Mouse (Mus musculus) stomach, embryonic 15.5 days (tissue): Measurements from ENCODE around the gene Gpr26. TPM values are rescaled to one million over a fixed set of nuclear protein-coding genes. Genes with fewer than 3 reads are reported as not detected.

Experiments used
- ATAC-seq: fragments of 200-750 bp; cut with Nextera tagmentation; 2 replicates; pipeline ENCODE4 v1.8.0; 2017; ENCODE audit warnings: low read depth, moderate number of reproducible peaks, moderate TSS enrichment; ENCODE audit not compliant: insufficient read depth, low FRiP score
- H3K27ac ChIP-seq: fragments of 300-500 bp; sonication (generic); 2 replicates; pipeline ENCODE4 v1.5.1; 2015; ENCODE audit warnings: mild to moderate bottlenecking, inconsistent platforms
- H3K27me3 ChIP-seq: fragments of 300-500 bp; sonication (generic); replicated peaks from 2 replicates; pipeline ENCODE4 v1.6.1; 2015; ENCODE audit warnings: inconsistent platforms
- H3K36me3 ChIP-seq: fragments of 300-500 bp; sonication (generic); 2 replicates; pipeline ENCODE4 v1.6.1; 2015; ENCODE audit warnings: inconsistent platforms
- H3K4me1 ChIP-seq: fragments of 300-500 bp; sonication (generic); 2 replicates; pipeline ENCODE4 v1.6.1; 2015; ENCODE audit warnings: inconsistent platforms
- H3K4me2 ChIP-seq: fragments of 300-500 bp; sonication (generic); 2 replicates; pipeline ENCODE4 v1.6.1; 2015; ENCODE audit warnings: mild to moderate bottlenecking, inconsistent platforms
- H3K4me3 ChIP-seq: fragments of 300-500 bp; sonication (generic); replicated peaks from 2 replicates; pipeline ENCODE4 v1.5.1; 2015; ENCODE audit warnings: inconsistent platforms
- H3K9ac ChIP-seq: fragments of 300-500 bp; sonication (generic); 2 replicates; pipeline ENCODE4 v1.6.1; 2015; ENCODE audit warnings: inconsistent platforms
- H3K9me3 ChIP-seq: fragments of 300-500 bp; sonication (generic); 2 replicates; pipeline ENCODE4 v1.6.1; 2016; ENCODE audit warnings: inconsistent platforms
- WGBS: fragments of 180-500 bp; shearing (Covaris S2); methylation state at CpG from one replicate; pipeline ENCODE4 v1.1.7; 2015; 5-methylcytosine and 5-hydroxymethylcytosine counted together
- polyA plus RNA-seq: library from polyadenylated mRNA; unstranded; fragments of >200 nt; fragmentation: Nextera tagmentation; extraction: Ambion mirVana; gene quantifications from 2 replicates; pipeline ENCODE4 v1.2.1, GENCODE M21; 2015

The Gpr26 gene
- polyA plus RNA-seq, 1 experiment from 2014 or later, result not detected

DNA sequence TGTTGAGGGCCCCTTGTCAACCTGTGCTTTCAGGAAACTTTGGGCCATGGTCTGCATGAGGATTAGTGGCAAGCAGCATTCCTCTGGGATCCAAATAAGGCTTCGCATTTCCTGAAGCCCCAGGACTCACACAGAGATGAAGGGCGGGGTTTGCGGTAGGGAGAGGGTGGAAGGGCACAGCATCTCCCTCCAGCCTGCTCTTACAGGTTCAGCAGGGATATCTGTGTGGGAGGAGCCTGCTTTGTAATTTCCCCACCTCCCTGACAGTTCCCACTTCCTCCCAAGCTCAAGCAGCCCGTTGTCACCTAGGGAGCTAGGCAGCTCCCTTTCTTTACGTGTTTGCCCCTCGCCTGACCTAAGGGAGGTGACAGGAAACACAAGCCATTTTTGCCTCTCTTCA lies 22.8 kb downstream of the Gpr26 start:
- Histone ChIP-seq H3K27me3 (no peaks in the 10 kb centered on the region), H3K9me3 (no peaks in the 10 kb centered on the region), H3K9ac (no peak overlapping the region), H3K4me1 (no peaks in the 10 kb centered on the region), H3K4me3 (no peak overlapping the region), H3K27ac (no peak overlapping the region), H3K36me3 (no peaks in the 10 kb centered on the region), H3K4me2 (no peak overlapping the region)
- ATAC-seq, result no peak
- WGBS, result 19% methylated on average over 6 of the region's 6 CpGs

DNA sequence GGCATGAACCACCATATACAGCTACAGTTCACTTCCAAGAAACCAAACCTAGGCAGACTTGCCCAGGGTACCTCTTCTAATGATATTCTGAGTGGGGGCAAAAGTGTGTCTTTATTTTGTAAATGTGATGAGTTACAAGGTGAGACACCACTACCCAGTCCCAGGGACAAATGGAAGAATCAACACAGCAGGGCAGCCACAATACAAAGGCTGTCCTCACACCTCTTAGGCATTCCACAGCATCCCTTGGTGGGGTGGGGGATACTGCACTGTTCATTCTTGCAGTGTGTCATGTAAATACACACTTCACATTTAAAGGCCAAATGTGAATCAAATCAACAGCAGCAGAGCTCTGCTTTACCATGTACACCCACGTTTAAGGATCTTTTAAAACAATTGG lies 26.0 kb downstream of the Gpr26 start:
- Histone ChIP-seq H3K4me3 (no peak overlapping the region), H3K4me2 (no peak overlapping the region), H3K9me3 (no peaks in the 10 kb centered on the region), H3K9ac (no peak overlapping the region), H3K36me3 (no peaks in the 10 kb centered on the region), H3K4me1 (no peaks in the 10 kb centered on the region), H3K27ac (no peak overlapping the region), H3K27me3 (no peaks in the 10 kb centered on the region)
- no peak for ATAC-seq
- WGBS, result 47% methylated on average over 1 of the region's 1 CpGs

DNA sequence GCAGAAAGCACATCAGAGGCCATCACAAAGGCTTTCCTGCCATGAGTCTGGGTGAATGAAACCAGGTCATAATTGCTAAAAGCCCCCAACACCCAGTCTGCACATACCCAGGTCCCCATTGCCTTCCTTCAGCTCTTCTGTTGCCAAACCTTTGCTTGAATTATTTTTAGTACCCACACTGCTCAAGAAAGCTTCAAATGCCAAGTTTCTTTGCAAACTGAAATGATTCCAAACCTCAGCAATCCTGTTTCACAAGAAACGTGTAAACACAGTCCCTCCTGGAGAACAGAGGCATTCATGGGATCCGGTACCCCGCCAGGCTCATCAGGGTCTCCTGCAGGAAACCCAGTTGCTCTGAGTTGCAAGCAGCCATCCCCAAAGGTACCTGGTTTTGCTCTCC lies 26.6 kb downstream of the Gpr26 start:
- no peaks in the 10 kb centered on the region for H3K9me3 ChIP-seq
- H3K9ac ChIP-seq, result no peak overlapping the region
- 55% methylated on average over 3 of the region's 3 CpGs for WGBS
- H3K36me3 ChIP-seq, result no peaks in the 10 kb centered on the region
- ATAC-seq, result no peak
- no peaks in the 10 kb centered on the region for H3K4me1 ChIP-seq
- no peak overlapping the region for H3K4me3 ChIP-seq
- no peak overlapping the region for H3K27ac ChIP-seq
- H3K4me2 ChIP-seq, result no peak overlapping the region
- H3K27me3 ChIP-seq, result no peaks in the 10 kb centered on the region

DNA sequence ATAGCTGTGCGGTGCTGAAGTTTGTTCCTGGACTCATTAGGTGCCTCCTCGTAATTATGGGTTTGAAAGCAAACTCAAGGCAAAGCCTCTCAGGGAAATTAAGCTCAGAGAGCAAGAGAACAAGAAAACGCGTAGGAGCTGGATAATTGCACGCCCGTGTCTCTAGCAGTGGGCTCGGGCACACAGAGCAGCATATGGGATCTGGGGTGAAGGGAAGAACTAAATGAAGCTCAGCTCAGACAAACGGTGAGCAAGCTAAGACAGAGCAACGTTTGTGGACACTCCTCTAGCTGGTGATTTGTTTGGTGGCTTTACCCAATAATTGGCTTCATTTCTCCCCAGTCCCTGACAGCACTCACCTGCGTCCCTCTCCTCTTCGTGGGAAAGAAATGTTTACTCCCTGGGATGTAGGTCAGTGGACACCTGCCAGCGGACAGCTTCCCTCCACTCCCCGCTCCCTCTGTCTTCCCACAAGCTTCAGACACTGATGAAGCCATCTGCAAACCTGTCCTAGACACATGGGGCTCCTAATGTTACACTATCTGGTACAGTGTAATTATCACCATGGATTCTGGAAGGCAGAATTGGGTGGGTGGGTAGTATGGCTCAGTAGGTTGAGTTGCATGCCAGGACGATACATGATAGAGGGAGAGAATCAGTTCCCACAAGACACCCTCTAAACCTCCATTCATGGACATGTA lies 39.9 kb downstream of the Gpr26 start:
- Histone ChIP-seq H3K4me1 (no peaks in the 10 kb centered on the region), H3K36me3 (no peaks in the 10 kb centered on the region), H3K27me3 (no peaks in the 10 kb centered on the region), H3K4me2 (no peak overlapping the region), H3K9me3 (no peaks in the 10 kb centered on the region), H3K9ac (no peak overlapping the region), H3K4me3 (no peak overlapping the region), H3K27ac (no peak overlapping the region)
- WGBS, result 71% methylated on average over 14 of the region's 14 CpGs
- no peak for ATAC-seq

DNA sequence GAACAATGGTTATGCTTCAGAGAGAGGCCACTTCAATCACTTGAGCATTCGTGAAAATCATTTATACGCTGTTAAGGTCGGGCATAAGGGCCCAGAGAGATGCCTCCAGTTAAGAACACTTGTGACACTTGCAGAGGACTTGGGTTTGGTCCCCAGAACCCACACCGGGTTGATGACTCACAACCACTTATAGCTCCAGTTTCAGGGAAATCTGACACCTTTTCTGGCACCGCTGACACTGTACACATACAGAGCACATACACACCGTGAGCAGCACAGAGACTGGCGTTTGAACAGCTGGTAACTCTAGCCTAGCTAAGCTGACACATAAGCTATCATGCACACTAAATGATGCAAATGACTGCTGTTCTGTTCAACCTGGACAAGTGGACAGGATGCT lies 42.7 kb downstream of the Gpr26 start:
- no peaks in the 10 kb centered on the region for H3K4me1 ChIP-seq
- no peak for ATAC-seq
- no peaks in the 10 kb centered on the region for H3K9me3 ChIP-seq
- H3K36me3 ChIP-seq, result no peaks in the 10 kb centered on the region
- H3K4me2 ChIP-seq, result no peak overlapping the region
- no peaks in the 10 kb centered on the region for H3K27me3 ChIP-seq
- no peak overlapping the region for H3K4me3 ChIP-seq
- no peak overlapping the region for H3K9ac ChIP-seq
- 64% methylated on average over 7 of the region's 7 CpGs for whole genome bisulfite sequencing
- no peak overlapping the region for H3K27ac ChIP-seq

DNA sequence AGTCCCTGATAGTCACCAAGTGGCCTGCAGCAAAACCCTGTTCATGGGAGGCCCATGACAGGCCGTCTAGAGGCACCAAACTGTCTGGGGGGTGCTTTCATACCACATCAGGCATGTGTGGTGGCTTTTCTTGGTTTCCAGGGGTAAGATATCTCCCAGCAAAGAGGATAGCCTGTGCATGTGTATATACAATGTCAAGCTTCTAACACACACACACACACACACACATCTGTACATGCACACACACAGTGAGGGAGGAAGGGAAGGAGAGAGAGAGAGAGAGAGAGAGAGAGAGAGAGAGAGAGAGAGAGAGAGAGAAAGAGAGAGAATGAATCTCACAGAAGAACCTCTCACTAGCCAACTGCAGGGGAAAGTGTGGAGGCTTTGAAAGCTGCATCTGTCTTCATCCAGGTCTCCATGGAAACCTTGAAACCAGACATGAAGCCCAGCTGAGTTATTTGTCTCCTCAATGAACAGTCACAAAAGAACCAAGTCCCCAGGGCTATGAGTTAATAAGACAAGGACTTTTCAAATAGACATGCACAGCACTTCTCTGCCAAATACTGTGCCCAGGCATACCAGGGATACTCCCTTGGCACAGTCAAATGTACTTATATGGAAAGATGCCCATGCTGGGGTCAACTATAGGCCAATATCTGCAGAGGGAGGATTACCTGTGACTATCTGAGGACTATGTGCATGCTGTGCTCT lies 46.9 kb downstream of the Gpr26 start:
- no peaks in the 10 kb centered on the region for H3K4me1 ChIP-seq
- no peak overlapping the region for H3K27ac ChIP-seq
- no peak overlapping the region for H3K4me3 ChIP-seq
- no peaks in the 10 kb centered on the region for H3K36me3 ChIP-seq
- no peak overlapping the region for H3K9ac ChIP-seq
- 38% methylated on average over 1 of the region's 1 CpGs for WGBS
- no peaks in the 10 kb centered on the region for H3K9me3 ChIP-seq
- H3K27me3 ChIP-seq, result no peaks in the 10 kb centered on the region
- no peak for ATAC-seq
- H3K4me2 ChIP-seq, result no peak overlapping the region

DNA sequence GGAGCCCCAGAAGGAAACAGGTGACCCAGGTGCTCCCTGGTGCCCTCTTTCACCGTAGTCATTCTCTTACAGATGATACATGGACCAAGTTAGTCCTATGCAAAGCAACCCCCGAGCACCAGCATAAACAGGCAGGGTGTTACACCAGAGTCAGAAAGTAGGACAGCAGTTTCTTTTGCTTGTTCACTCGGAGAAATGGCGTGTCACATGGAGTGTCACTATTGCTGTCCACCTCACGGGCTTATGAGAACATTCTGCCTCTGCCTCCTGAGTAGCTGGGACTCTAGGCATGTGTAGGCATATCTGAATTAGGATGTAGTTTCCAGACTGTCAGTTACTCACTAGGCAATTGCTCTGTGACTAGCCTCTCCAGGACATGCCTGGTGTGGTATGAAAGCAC lies 47.7 kb downstream of the Gpr26 start:
- 83% methylated on average over 5 of the region's 5 CpGs for WGBS
- Histone ChIP-seq H3K36me3 (no peaks in the 10 kb centered on the region), H3K4me1 (no peaks in the 10 kb centered on the region), H3K27me3 (no peaks in the 10 kb centered on the region), H3K27ac (no peak overlapping the region), H3K4me3 (no peak overlapping the region), H3K9me3 (no peaks in the 10 kb centered on the region), H3K9ac (no peak overlapping the region), H3K4me2 (no peak overlapping the region)
- no peak for ATAC-seq

DNA sequence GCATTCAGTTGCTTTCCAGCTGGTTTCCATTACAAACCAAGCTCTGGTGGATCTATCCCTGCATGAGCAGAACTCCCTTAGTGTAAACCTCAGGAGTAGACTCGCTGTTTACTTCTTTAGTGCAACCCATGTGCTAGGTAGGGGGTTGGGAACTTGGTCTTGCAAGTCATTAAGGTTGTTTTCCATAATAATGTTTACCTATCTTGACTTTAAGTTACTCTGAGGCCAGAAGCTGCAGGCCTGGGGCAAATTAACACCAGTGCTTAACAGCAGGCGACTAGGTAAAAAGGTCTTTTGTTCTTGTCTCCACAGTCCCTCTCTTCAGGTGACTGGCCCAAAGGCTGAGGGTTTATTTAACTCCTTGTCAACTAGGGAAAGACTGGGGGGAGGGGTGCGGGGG lies 48.9 kb downstream of the Gpr26 start:
- Histone ChIP-seq H3K4me3 (no peak overlapping the region), H3K4me1 (no peaks in the 10 kb centered on the region), H3K9me3 (no peaks in the 10 kb centered on the region), H3K36me3 (no peaks in the 10 kb centered on the region), H3K9ac (no peak overlapping the region), H3K4me2 (no peak overlapping the region), H3K27ac (no peak overlapping the region), H3K27me3 (no peaks in the 10 kb centered on the region)
- WGBS, result 20% methylated on average over 3 of the region's 3 CpGs
- ATAC-seq, result no peak

DNA sequence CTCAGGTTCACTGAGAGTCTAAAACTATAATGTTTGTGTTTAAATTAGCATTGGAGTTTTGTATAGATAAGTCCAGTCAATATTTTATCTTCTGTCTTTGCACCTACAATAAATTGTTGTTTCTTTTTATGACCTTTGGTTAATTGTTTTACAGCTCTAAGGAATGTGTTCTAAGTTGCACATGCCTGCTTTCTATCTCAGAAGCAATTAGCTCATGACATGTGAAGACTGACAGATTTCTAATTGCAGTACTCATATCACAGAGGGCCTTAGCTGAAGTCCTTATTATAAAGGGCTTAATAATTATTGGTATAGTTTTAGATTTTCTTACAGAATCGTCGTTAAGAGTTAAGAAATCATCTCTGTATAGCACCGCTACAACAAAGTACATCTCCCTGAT lies 49.7 kb downstream of the Gpr26 start:
- WGBS, result 66% methylated on average over 3 of the region's 3 CpGs
- Histone ChIP-seq H3K9ac (no peak overlapping the region), H3K9me3 (no peaks in the 10 kb centered on the region), H3K4me1 (no peaks in the 10 kb centered on the region), H3K27ac (no peak overlapping the region), H3K4me3 (no peak overlapping the region), H3K27me3 (no peaks in the 10 kb centered on the region), H3K4me2 (no peak overlapping the region), H3K36me3 (no peaks in the 10 kb centered on the region)
- ATAC-seq, result no peak

DNA sequence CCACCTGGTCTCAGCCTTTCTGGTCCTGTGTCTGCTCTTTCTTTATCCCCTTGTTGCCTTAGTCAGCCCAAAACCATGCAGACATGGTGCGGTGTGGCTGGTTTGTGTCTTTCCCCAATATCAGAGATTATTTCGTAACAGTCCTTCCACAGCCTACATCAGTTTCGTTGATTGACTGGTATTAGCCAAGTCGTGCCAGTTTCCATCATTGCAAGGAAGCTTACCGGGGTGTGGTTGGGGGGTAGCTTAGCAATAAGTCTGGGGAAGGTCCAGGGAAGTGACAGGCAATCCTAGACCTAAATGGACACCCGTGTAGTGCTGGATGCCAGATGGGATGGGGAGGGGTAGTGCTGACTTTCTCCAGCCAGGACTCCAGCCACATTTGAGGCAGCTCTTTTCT lies 59.3 kb downstream of the Gpr26 start:
- H3K4me1 ChIP-seq, result no peaks in the 10 kb centered on the region
- 65% methylated on average over 6 of the region's 6 CpGs for WGBS
- H3K9me3 ChIP-seq, result no peaks in the 10 kb centered on the region
- no peaks in the 10 kb centered on the region for H3K27me3 ChIP-seq
- no peak overlapping the region for H3K9ac ChIP-seq
- no peak overlapping the region for H3K27ac ChIP-seq
- H3K36me3 ChIP-seq, result no peaks in the 10 kb centered on the region
- H3K4me2 ChIP-seq, result no peak overlapping the region
- ATAC-seq, result no peak
- H3K4me3 ChIP-seq, result no peak overlapping the region

DNA sequence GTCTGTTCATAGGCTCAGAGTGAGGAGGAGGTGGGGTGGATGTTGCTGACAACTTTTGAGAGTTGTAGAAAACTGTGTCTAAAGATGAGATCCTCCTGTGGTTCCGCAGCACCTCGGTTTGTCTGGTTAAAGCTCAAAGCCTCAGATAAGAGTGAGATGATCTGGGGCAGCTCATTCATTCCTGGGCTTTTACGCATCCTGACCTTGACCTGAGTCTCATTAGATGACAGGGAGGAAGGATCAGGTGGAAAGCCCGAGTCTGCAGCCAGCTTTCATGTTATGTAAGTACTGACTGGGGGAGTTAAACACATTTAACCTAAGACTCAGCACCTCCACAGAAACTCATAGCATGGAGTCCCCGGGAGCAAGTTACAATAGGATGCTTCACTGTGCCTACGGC lies 60.4 kb downstream of the Gpr26 start:
- no peak overlapping the region for H3K9ac ChIP-seq
- H3K4me2 ChIP-seq, result no peak overlapping the region
- no peak overlapping the region for H3K4me3 ChIP-seq
- no peak overlapping the region for H3K27ac ChIP-seq
- H3K27me3 ChIP-seq, result no peaks in the 10 kb centered on the region
- no peaks in the 10 kb centered on the region for H3K4me1 ChIP-seq
- H3K9me3 ChIP-seq, result no peaks in the 10 kb centered on the region
- ATAC-seq, result no peak
- H3K36me3 ChIP-seq, result no peaks in the 10 kb centered on the region
- 45% methylated on average over 6 of the region's 6 CpGs for WGBS

DNA sequence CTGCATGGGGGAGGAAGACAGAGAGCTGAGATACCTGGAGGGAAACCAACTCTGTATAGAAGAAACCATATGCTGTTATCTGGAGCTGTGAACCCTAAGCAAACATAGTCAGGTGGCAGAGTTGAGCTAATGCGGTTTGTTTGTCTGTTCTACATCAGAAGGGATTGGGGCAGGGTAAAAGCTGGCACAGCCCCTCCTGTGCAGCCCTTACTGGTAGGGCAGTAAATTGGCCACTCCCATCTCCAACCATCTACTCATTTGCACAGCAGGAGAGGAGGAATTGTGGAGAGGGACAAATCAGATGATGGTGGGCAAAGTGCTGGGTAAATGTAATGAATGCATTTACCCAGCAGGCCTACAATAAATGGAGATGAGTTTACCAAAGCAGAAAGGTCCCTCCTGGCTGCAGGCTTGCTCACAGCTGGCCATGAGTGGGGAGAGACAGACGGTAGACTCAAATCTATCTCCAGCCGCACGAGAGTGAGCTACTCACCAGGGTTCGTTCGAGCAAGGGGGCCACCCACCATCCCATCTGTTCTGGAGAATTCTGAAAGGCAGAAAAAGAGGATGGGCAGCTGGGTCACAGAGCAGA lies 65.8 kb downstream of the Gpr26 start:
- no peak; the same call in 1 of the 2 replicates for ATAC-seq
- Histone ChIP-seq H3K36me3 (no peaks in the 10 kb centered on the region), H3K4me3 (no peak overlapping the region), H3K4me2 (no peak overlapping the region), H3K27me3 (no peaks in the 10 kb centered on the region), H3K27ac (no peak overlapping the region), H3K9ac (no peak overlapping the region), H3K4me1 (no peaks in the 10 kb centered on the region), H3K9me3 (no peaks in the 10 kb centered on the region)
- WGBS, result 52% methylated on average over 6 of the region's 6 CpGs
